Mouse (Mus musculus) liver, postnatal 0 days (tissue): ENCODE measurements around the gene Slc6a2. TPM values are rescaled to one million over a fixed set of nuclear protein-coding genes. Genes with fewer than 3 reads are reported as not detected.

Experiments
- ATAC-seq: fragments of 200-750 bp; cut with Nextera tagmentation; 2 replicates; pipeline ENCODE4 v1.8.0; 2017; ENCODE audit warnings: mild to moderate bottlenecking, moderate library complexity
- DNase-seq: peaks from one replicate; pipeline ENCODE4 v3.0.0-alpha.2; 2016
- H3K27ac ChIP-seq: fragments of 300-500 bp; sonication (generic); 2 replicates; pipeline ENCODE4 v1.5.1; 2014; ENCODE audit warnings: antibody characterized with exemption, moderate library complexity, mild to moderate bottlenecking, low read depth
- H3K27me3 ChIP-seq: fragments of 300-500 bp; sonication (generic); 2 replicates; pipeline ENCODE4 v1.6.1; 2014; ENCODE audit warnings: low read length, control low read depth, mixed read lengths; ENCODE audit not compliant: insufficient read depth
- H3K36me3 ChIP-seq: fragments of 300-500 bp; sonication (generic); replicated peaks from 2 replicates; pipeline ENCODE4 v1.6.1; 2014; ENCODE audit warnings: mild to moderate bottlenecking, control low read depth, low read length, moderate library complexity, mixed read lengths; ENCODE audit not compliant: insufficient read depth
- H3K4me1 ChIP-seq: fragments of 300-500 bp; sonication (generic); 2 replicates; pipeline ENCODE4 v1.6.1; 2014; ENCODE audit warnings: antibody characterized with exemption, mild to moderate bottlenecking, control low read depth; ENCODE audit not compliant: insufficient read depth
- H3K4me2 ChIP-seq: fragments of 300-500 bp; sonication (generic); 2 replicates; pipeline ENCODE4 v1.6.1; 2014; ENCODE audit warnings: low read depth, mild to moderate bottlenecking, low read length, moderate library complexity, mixed read lengths
- H3K4me3 ChIP-seq: fragments of 300-500 bp; sonication (generic); 2 replicates; pipeline ENCODE4 v1.5.1; 2014; ENCODE audit warnings: low read depth, low read length
- H3K9ac ChIP-seq: fragments of 300-500 bp; sonication (generic); replicated peaks from 2 replicates; pipeline ENCODE4 v1.6.1; 2014; ENCODE audit warnings: mild to moderate bottlenecking, moderate library complexity
- H3K9me3 ChIP-seq: fragments of 300-500 bp; sonication (generic); 2 replicates; pipeline ENCODE4 v1.6.1; 2016; ENCODE audit warnings: mild to moderate bottlenecking, control low read depth, low read length, mixed read lengths
- CTCF ChIP-seq: sonication (generic); IDR thresholded peaks from 2 replicates; pipeline ENCODE4 v1.5.1; 2016; ENCODE audit warnings: antibody characterized with exemption, low read depth
- EP300 ChIP-seq: IDR thresholded peaks from 2 replicates; pipeline ENCODE4 v1.6.1; 2016; ENCODE audit warnings: antibody characterized with exemption, low read depth, mild to moderate bottlenecking
- WGBS: fragments of 180-500 bp; shearing (Covaris S2); extraction: QIAGEN DNeasy Blood & Tissue Kit; methylation state at CpG from one replicate; pipeline ENCODE4 v1.1.7; 2014; ENCODE audit not compliant: insufficient replicate concordance; 5-methylcytosine and 5-hydroxymethylcytosine counted together
- microRNA-seq: library from miRNA; unstranded; fragments of <30 nt; microRNA quantifications from one replicate; pipeline ENCODE4, GENCODE M21; 2016
- polyA plus RNA-seq: library from polyadenylated mRNA; unstranded; fragments of >200 nt; fragmentation: Nextera tagmentation; extraction: Ambion mirVana; gene quantifications from 2 replicates; pipeline ENCODE4 v1.2.1, GENCODE M21; 2015

The Slc6a2 gene
- polyA plus RNA-seq, 1 experiment from 2014 or later: not detected

DNA sequence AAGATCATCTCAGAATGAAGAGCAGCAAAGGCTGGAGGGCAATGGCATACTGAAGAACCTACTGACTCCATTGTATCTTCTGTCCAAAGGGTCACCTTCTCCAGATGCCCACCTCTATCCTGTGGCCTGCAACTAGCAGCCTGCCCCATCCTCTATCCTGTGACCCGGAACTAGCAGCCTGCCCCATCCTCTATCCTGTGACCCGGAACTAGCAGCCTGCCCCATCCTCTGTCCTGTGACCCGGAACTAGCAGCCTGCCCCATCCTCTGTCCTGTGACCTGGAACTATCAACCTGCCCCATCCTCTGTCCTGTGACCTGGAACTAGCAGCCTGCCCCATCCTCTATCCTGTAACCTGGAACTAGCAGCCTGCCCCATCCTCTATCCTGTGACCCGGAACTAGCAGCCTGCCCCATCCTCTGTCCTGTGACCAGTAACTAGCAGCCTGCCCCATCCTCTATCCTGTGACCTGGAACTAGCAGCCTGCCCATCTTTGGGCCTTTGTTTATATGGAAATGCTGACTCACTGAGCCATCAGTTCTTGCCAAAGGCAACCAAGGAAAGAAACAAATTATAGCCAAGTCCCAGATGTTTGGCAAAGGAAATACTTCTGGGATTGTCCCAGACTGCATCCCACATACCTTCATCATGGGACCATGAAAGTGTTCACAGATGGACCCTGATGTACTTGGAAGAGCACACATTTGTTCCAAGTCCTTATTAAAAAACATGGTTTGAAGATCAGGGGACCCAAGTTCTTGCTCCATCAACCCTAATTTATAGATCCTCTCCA is 81.1 kb downstream of the Slc6a2 start:
- no peak for ATAC-seq
- Histone ChIP-seq H3K27ac (no peak overlapping the region), H3K9ac (no peak overlapping the region), H3K4me1 (no peaks in the 10 kb centered on the region), H3K9me3 (no peaks in the 10 kb centered on the region), H3K27me3 (no peaks in the 10 kb centered on the region), H3K36me3 (no peaks in the 10 kb centered on the region), H3K4me2 (no peak overlapping the region), H3K4me3 (no peak overlapping the region)
- TF ChIP-seq CTCF: no peak
- no peak for TF ChIP-seq EP300
- DNase-seq: no peak
- WGBS: 72% methylated on average over 4 of the region's 4 CpGs

GRCm38 (mm10) chr8:93043083-93043482 is 83.2 kb downstream of the Slc6a2 start:
- no peak for ATAC-seq
- Histone ChIP-seq H3K4me2 (no peak overlapping the region), H3K9me3 (no peaks in the 10 kb centered on the region), H3K9ac (no peak overlapping the region), H3K4me3 (no peak overlapping the region), H3K27ac (no peak overlapping the region), H3K36me3 (no peaks in the 10 kb centered on the region), H3K27me3 (no peaks in the 10 kb centered on the region), H3K4me1 (no peaks in the 10 kb centered on the region)
- TF ChIP-seq EP300 (no peak), CTCF (no peak)
- 63% methylated on average over 1 of the region's 1 CpGs for WGBS
- DNase-seq: no peak

- 70% methylated on average over 3 of the region's 3 CpGs for WGBS
Measured at GRCm38 (mm10) chr8:93048092-93048491, 88.2 kb downstream of the Slc6a2 start, which contains the start of gene Ces1a. Gene Ces1a (minus strand): TSS chr8:93048192.

DNA sequence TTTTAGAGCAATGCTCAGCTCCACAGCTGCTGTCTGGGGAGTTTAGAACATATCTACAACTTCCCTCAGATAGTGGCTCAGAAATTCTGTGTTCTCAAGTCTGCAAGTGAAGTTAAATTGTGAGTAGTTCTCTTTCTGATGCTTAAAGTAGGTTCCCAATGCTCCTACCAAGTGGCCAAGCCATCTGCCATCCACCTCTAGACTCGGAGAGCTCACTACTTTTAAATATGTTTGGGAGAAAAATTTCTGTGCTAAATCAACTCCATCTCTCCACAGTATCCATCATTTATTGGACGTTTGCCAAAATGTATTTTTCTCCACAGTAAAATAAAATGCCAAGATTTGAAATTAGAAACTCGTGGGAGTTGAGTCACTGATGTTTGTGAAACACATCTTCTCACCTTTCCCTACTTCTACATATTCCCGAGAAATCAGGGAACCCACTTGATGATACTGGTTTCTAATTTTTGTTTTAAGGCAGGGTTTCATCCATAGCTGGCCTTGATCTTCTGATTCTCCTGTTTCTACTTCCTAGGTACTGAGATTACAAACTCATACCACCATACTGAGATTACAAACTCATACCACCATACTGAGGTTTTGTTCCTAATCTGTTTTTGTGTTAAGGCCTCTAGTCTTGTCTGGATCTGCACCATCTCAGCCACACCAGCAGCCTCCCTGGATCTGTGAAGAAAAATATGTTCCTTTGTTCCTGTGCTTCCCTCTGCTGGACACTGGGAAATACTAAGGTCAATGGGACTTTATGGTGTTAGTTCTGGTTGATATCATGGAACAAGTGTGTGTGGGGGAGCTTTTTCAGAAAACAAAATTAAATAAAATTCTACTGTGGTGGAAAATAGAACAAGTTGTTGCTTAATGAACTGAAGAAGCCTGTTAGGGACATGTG is 88.9 kb downstream of the Slc6a2 start:
- Histone ChIP-seq H3K4me2 (no peak overlapping the region), H3K4me3 (no peak overlapping the region), H3K9me3 (no peaks in the 10 kb centered on the region), H3K9ac (no peak overlapping the region), H3K27ac (no peak overlapping the region), H3K4me1 (no peaks in the 10 kb centered on the region), H3K36me3 (no peaks in the 10 kb centered on the region), H3K27me3 (no peaks in the 10 kb centered on the region)
- DNase-seq (no peak), ATAC-seq (no peak)
- TF ChIP-seq CTCF (0 out of 2 replicates have a peak, but pooled peaks have one; percentile 15), EP300 (no peak)
- 49% methylated on average over 4 of the region's 4 CpGs for WGBS

More at GRCm38 (mm10) chr8:93048092-93048491, 88.2 kb downstream of the Slc6a2 start, which contains the start of gene Ces1a:
- no peak within 1 kb of the TSS for H3K4me3 ChIP-seq
- H3K4me2 ChIP-seq: no peak within 1 kb of the TSS
- no peaks in the 10 kb centered on the region for H3K9me3 ChIP-seq
- no peaks in the 10 kb centered on the region for H3K27me3 ChIP-seq
- TF ChIP-seq CTCF (no peak), EP300 (no peak)
- no peak within 1 kb of the TSS for H3K9ac ChIP-seq
- no peak for ATAC-seq
- no peaks in the 10 kb centered on the region for H3K4me1 ChIP-seq
- DNase-seq: no peak
- no peak within 1 kb of the TSS for H3K27ac ChIP-seq
- H3K36me3 ChIP-seq: no peaks in the 10 kb centered on the region

Small RNA genes within 50 kb of the gene (microRNA-seq; reads per million reads assigned to microRNA genes)
- not detected for gene Gm22151

Other genes starting within 250 kb of the Slc6a2 start
- 9.6 and 9.8 TPM in 2 replicates for gene Mmp2, start 132.8 kb upstream of the Slc6a2 start, polyA plus RNA-seq
- gene Lpcat2, start 104.7 kb upstream of the Slc6a2 start, polyA plus RNA-seq: 8.6 and 9.0 TPM in 2 replicates
- not detected in 2 replicates for gene Capns2, start 58.7 kb upstream of the Slc6a2 start, polyA plus RNA-seq
- not detected in 2 replicates for gene Ces1a, start 88.1 kb downstream of the Slc6a2 start, polyA plus RNA-seq
- gene Ces1b, start 119.9 kb downstream of the Slc6a2 start, polyA plus RNA-seq: 1.0 and 1.2 TPM in 2 replicates
- 147 and 162 TPM in 2 replicates for gene Ces1c, start 171.2 kb downstream of the Slc6a2 start, polyA plus RNA-seq
- gene Ces1d, start 237.8 kb downstream of the Slc6a2 start, polyA plus RNA-seq: 216 and 217 TPM in 2 replicates